Mouse (Mus musculus): ENCODE results near the gene Hnrnpa1. TPM values are rescaled to one million over a fixed set of nuclear protein-coding genes. Genes with fewer than 3 reads are reported as not detected.
A peak's percentile ranks its signal among the peaks of the same experiment; 100 is the strongest.

The Hnrnpa1 gene
- polyA plus RNA-seq, 1 experiment from 2014 or later, result 720 TPM

- TF ChIP-seq CTCF (IDR thresholded peaks at IDR 0.05; ENCODE audit: low read depth), result no peak
- peak overlapping the region; percentile 73 for H3K27ac ChIP-seq
- ATAC-seq (replicated peaks; ENCODE audit: low FRiP score, low read depth), result no peak
- no peak overlapping the region for H3K4me3 ChIP-seq (replicated peaks; ENCODE audit: low read depth, low read length)
- no peak overlapping the region for H3K9ac ChIP-seq (ENCODE audit: low read depth, low read length)
- no peaks in the 10 kb centered on the region; the same call in 1 of the 2 replicates for H3K4me1 ChIP-seq (replicated peaks; ENCODE audit: insufficient read depth, low read length)
- no peak for DNase-seq (ENCODE audit: low spot score)
- no peaks in the 10 kb centered on the region for H3K9me3 ChIP-seq (replicated peaks; ENCODE audit: low read length)
- no peaks in the 10 kb centered on the region for H3K36me3 ChIP-seq (ENCODE audit: insufficient read depth, low read length)
- 85% methylated on average over 1 of the region's 1 CpGs for WGBS
- H3K4me2 ChIP-seq (ENCODE audit: low read length), result no peak overlapping the region
- H3K27me3 ChIP-seq (ENCODE audit: insufficient read depth, low read length), result no peaks in the 10 kb centered on the region
Observed at GRCm38 (mm10) chr15:103221386-103221785, 18.8 kb upstream of the Hnrnpa1 start.

GRCm38 (mm10) chr15:103224161-103224560 is 16.1 kb upstream of the Hnrnpa1 start:
- Histone ChIP-seq H3K27me3 (ENCODE audit: insufficient read depth, low read length) (no peaks in the 10 kb centered on the region), H3K36me3 (ENCODE audit: insufficient read depth, low read length) (no peaks in the 10 kb centered on the region), H3K9me3 (replicated peaks; ENCODE audit: low read length) (no peaks in the 10 kb centered on the region), H3K4me2 (ENCODE audit: low read length) (no peak overlapping the region), H3K27ac (no peak overlapping the region), H3K9ac (ENCODE audit: low read depth, low read length) (no peak overlapping the region), H3K4me1 (replicated peaks; ENCODE audit: insufficient read depth, low read length) (no peaks in the 10 kb centered on the region), H3K4me3 (replicated peaks; ENCODE audit: low read depth, low read length) (no peak overlapping the region)
- DNase-seq (ENCODE audit: low spot score) (no peak), ATAC-seq (replicated peaks; ENCODE audit: low FRiP score, low read depth) (no peak)
- peak; percentile 24; the same call in 1 of the 2 replicates for TF ChIP-seq CTCF (IDR thresholded peaks at IDR 0.05; ENCODE audit: low read depth)
- 81% methylated on average over 2 of the region's 2 CpGs for WGBS

GRCm38 (mm10) chr15:103227022-103227421 is 13.2 kb upstream of the Hnrnpa1 start:
- Histone ChIP-seq H3K4me1 (replicated peaks; ENCODE audit: insufficient read depth, low read length) (no peaks in the 10 kb centered on the region), H3K4me3 (replicated peaks; ENCODE audit: low read depth, low read length) (no peak overlapping the region), H3K27ac (peak overlapping the region; percentile 55), H3K36me3 (ENCODE audit: insufficient read depth, low read length) (no peaks in the 10 kb centered on the region), H3K27me3 (ENCODE audit: insufficient read depth, low read length) (no peaks in the 10 kb centered on the region), H3K4me2 (ENCODE audit: low read length) (no peak overlapping the region), H3K9ac (ENCODE audit: low read depth, low read length) (no peak overlapping the region), H3K9me3 (replicated peaks; ENCODE audit: low read length) (no peaks in the 10 kb centered on the region)
- peak; percentile 64 for DNase-seq (ENCODE audit: low spot score)
- no peak for ATAC-seq (replicated peaks; ENCODE audit: low FRiP score, low read depth)
- WGBS, result 73% methylated on average over 3 of the region's 3 CpGs
- no peak for TF ChIP-seq CTCF (IDR thresholded peaks at IDR 0.05; ENCODE audit: low read depth)

DNA sequence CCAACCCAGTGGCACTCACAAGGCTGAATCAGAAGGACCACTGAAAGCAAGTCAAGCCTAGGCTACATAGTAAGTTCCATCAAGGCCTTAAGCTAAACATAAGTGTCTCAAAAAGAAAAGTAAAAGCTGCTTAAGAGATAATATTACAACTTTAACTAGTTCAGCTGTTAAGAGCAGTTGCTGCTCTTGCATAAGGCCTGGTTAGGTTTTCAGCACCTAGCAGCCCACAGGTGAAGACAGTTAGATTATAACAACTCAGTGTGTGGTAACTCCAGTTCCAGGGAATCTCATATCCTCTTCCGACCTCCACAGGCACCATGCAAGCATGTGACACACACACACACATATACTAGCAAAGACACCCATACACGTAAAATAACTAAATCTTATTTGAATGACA is 12.7 kb upstream of the Hnrnpa1 start:
- H3K4me1 ChIP-seq (replicated peaks; ENCODE audit: insufficient read depth, low read length), result no peaks in the 10 kb centered on the region; the same call in 1 of the 2 replicates
- no peaks in the 10 kb centered on the region for H3K27me3 ChIP-seq (ENCODE audit: insufficient read depth, low read length)
- no peak overlapping the region for H3K4me3 ChIP-seq (replicated peaks; ENCODE audit: low read depth, low read length)
- H3K9ac ChIP-seq (ENCODE audit: low read depth, low read length), result no peak overlapping the region
- no peaks in the 10 kb centered on the region for H3K36me3 ChIP-seq (ENCODE audit: insufficient read depth, low read length)
- 71% methylated on average over 2 of the region's 2 CpGs for WGBS
- ATAC-seq (replicated peaks; ENCODE audit: low FRiP score, low read depth) (no peak), DNase-seq (ENCODE audit: low spot score) (no peak)
- no peaks in the 10 kb centered on the region for H3K9me3 ChIP-seq (replicated peaks; ENCODE audit: low read length)
- H3K27ac ChIP-seq, result peak overlapping the region; percentile 55
- no peak for TF ChIP-seq CTCF (IDR thresholded peaks at IDR 0.05; ENCODE audit: low read depth)
- no peak overlapping the region for H3K4me2 ChIP-seq (ENCODE audit: low read length)

- Histone ChIP-seq H3K36me3 (ENCODE audit: insufficient read depth, low read length) (no peaks in the 10 kb centered on the region), H3K9ac (ENCODE audit: low read depth, low read length) (no peak overlapping the region), H3K4me3 (replicated peaks; ENCODE audit: low read depth, low read length) (no peak overlapping the region), H3K27ac (peak overlapping the region; percentile 81), H3K9me3 (replicated peaks; ENCODE audit: low read length) (no peaks in the 10 kb centered on the region), H3K4me2 (ENCODE audit: low read length) (no peak overlapping the region), H3K27me3 (ENCODE audit: insufficient read depth, low read length) (no peaks in the 10 kb centered on the region), H3K4me1 (replicated peaks; ENCODE audit: insufficient read depth, low read length) (no peaks in the 10 kb centered on the region; the same call in 1 of the 2 replicates)
- peak; percentile 82 for DNase-seq (ENCODE audit: low spot score)
- WGBS, result 48% methylated on average over 2 of the region's 2 CpGs
- TF ChIP-seq CTCF (IDR thresholded peaks at IDR 0.05; ENCODE audit: low read depth), result no peak
- no peak for ATAC-seq (replicated peaks; ENCODE audit: low FRiP score, low read depth)
Observed at GRCm38 (mm10) chr15:103228904-103229303, 11.3 kb upstream of the Hnrnpa1 start.

GRCm38 (mm10) chr15:103233119-103233518 is 7.1 kb upstream of the Hnrnpa1 start:
- H3K9me3 ChIP-seq (replicated peaks; ENCODE audit: low read length), result no peaks in the 10 kb centered on the region
- no peak overlapping the region for H3K9ac ChIP-seq (ENCODE audit: low read depth, low read length)
- TF ChIP-seq CTCF (IDR thresholded peaks at IDR 0.05; ENCODE audit: low read depth), result no peak
- ATAC-seq (replicated peaks; ENCODE audit: low FRiP score, low read depth) (no peak), DNase-seq (ENCODE audit: low spot score) (no peak)
- 81% methylated on average over 2 of the region's 2 CpGs for WGBS
- no peaks in the 10 kb centered on the region for H3K36me3 ChIP-seq (ENCODE audit: insufficient read depth, low read length)
- H3K4me3 ChIP-seq (replicated peaks; ENCODE audit: low read depth, low read length), result no peak overlapping the region
- no peak overlapping the region for H3K4me2 ChIP-seq (ENCODE audit: low read length)
- H3K27ac ChIP-seq, result no peak overlapping the region
- H3K27me3 ChIP-seq (ENCODE audit: insufficient read depth, low read length), result no peaks in the 10 kb centered on the region
- peaks cover under 1% of the 10 kb centered on the region; the same call in 1 of the 2 replicates for H3K4me1 ChIP-seq (replicated peaks; ENCODE audit: insufficient read depth, low read length)

- DNase-seq (ENCODE audit: low spot score) (no peak), ATAC-seq (replicated peaks; ENCODE audit: low FRiP score, low read depth) (no peak)
- no peak overlapping the region for H3K9ac ChIP-seq (ENCODE audit: low read depth, low read length)
- H3K4me3 ChIP-seq (replicated peaks; ENCODE audit: low read depth, low read length), result no peak overlapping the region
- WGBS, result 91% methylated on average over 7 of the region's 7 CpGs
- no peak for TF ChIP-seq CTCF (IDR thresholded peaks at IDR 0.05; ENCODE audit: low read depth)
- H3K4me1 ChIP-seq (replicated peaks; ENCODE audit: insufficient read depth, low read length), result peaks cover 3% of the 10 kb centered on the region; the same call in 1 of the 2 replicates
- no peak overlapping the region for H3K27ac ChIP-seq
- H3K9me3 ChIP-seq (replicated peaks; ENCODE audit: low read length), result no peaks in the 10 kb centered on the region
- H3K27me3 ChIP-seq (ENCODE audit: insufficient read depth, low read length), result no peaks in the 10 kb centered on the region
- H3K4me2 ChIP-seq (ENCODE audit: low read length), result no peak overlapping the region
- H3K36me3 ChIP-seq (ENCODE audit: insufficient read depth, low read length), result 0 out of 2 replicates have a peak, but pooled peaks cover 3% of the 10 kb centered on the region
Observed at GRCm38 (mm10) chr15:103237295-103237694, 2.9 kb upstream of the Hnrnpa1 start.

All from kidney, postnatal 0 days (tissue).